Mouse (Mus musculus): ENCODE measurements around the gene Htr5a. TPM values are rescaled to one million over a fixed set of nuclear protein-coding genes. Genes with fewer than 3 reads are reported as not detected.

Htr5a gene
- polyA plus RNA-seq, 1 experiment from 2014 or later: not detected

DNA sequence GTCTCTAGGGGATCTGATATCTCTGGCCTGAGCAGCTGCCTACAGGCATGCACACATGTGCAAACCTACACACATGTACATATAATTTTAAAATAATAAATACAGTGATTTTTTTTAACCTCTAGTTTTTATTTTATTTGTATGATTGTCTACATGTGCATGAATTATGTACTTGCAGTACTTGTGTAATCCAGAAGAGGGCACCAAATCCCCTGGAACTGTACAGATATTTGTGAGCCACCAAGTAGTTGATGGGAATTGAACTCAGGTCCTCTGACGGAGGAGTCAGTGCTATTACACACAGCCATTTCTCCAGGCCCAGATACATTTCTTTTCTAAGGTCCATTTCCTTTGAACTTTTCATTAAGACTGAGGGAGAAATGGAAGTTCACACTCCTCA, 12.3 kb downstream of the Htr5a start:
- 60% methylated on average over 1 of the region's 1 CpGs for WGBS

DNA sequence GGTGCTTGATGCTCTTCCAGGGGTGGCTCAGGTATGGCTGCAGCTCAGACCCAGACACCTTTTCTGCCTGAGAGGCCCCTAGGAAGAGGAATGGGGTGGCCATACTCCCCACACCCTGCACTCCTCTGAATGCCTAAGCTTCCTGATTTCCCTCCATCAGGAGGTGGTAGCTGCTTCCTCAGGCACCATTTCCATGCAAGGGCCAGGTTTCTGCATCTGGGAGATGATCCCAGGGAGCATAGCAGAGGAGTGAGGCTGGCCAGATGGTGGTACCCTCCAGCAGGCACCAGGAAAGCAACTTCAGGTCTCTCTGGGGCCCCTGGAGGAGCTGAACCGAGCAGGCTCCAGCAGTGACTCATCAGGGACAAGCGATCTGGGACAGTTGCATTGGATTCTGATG, 13.8 kb downstream of the Htr5a start:
- DNase-seq (ENCODE audit: low spot score): no peak
- 90% methylated on average over 2 of the region's 2 CpGs for WGBS
- Histone ChIP-seq H3K27ac (replicated peaks) (no peak overlapping the region), H3K27me3 (replicated peaks; ENCODE audit: low read depth, poor library complexity, severe bottlenecking) (no peaks in the 10 kb centered on the region), H3K4me1 (no peaks in the 10 kb centered on the region), H3K4me3 (no peak overlapping the region), H3K9me3 (no peaks in the 10 kb centered on the region), H3K36me3 (replicated peaks) (no peaks in the 10 kb centered on the region)

More for the DNA sequence above, 12.3 kb downstream of the Htr5a start:
- no peak overlapping the region for H3K4me3 ChIP-seq
- H3K4me1 ChIP-seq: no peaks in the 10 kb centered on the region
- no peak for DNase-seq (ENCODE audit: low spot score)
- no peaks in the 10 kb centered on the region for H3K9me3 ChIP-seq
- H3K36me3 ChIP-seq (replicated peaks): no peaks in the 10 kb centered on the region
- no peaks in the 10 kb centered on the region for H3K27me3 ChIP-seq (replicated peaks; ENCODE audit: low read depth, poor library complexity, severe bottlenecking)
- H3K27ac ChIP-seq (replicated peaks): no peak overlapping the region

DNA sequence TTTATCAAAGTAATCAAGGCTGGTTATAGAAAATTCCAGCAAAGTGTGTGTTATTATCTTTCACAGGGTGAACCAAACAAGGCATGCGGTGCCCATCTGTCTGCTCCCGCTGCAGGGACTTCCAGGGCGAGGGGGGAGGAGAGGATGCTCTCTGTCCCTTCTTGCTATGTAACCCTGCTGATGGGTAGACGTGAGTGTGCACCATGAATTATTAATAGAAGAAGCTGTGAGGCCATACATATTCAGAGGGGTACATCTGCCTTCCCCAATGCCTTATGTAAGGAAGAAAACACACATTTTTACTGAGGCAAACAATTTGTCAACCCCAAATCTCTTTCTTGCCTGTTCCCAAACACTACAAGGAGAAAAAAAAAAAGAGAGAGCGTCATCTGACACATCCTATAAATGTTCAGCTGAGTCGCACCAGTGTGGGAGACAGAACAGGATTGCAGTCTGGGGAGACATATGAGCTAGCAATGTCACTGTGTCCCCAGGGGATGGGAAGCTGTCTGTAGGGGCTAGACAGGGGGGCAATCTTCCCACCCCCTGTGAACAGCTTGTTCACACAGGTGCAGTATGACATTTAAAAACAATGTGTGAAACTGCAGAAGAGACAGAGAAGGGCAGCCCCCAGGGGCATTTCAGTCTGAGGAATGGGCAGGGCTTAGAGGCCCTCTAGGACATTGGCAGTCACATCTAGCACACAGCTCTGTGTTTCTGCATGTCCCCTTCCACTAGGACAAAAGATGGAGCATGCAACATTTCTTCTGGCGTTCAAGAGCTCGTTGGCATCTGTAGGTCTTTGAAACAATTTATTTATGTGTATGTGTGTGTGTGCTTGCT, 31.5 kb downstream of the Htr5a start:
- Histone ChIP-seq H3K4me1 (peaks cover 9% of the 10 kb centered on the region), H3K4me3 (no peak overlapping the region), H3K27ac (replicated peaks) (no peak overlapping the region), H3K27me3 (replicated peaks; ENCODE audit: low read depth, poor library complexity, severe bottlenecking) (no peaks in the 10 kb centered on the region), H3K9me3 (no peaks in the 10 kb centered on the region), H3K36me3 (replicated peaks) (no peaks in the 10 kb centered on the region)
- 71% methylated on average over 8 of the region's 8 CpGs for WGBS
- no peak for DNase-seq (ENCODE audit: low spot score)

- Histone ChIP-seq H3K27me3 (replicated peaks; ENCODE audit: low read depth, poor library complexity, severe bottlenecking) (no peaks in the 10 kb centered on the region), H3K9me3 (no peaks in the 10 kb centered on the region), H3K4me3 (no peak overlapping the region), H3K27ac (replicated peaks) (no peak overlapping the region), H3K36me3 (replicated peaks) (no peaks in the 10 kb centered on the region), H3K4me1 (peaks cover 9% of the 10 kb centered on the region)
- WGBS: 83% methylated on average over 5 of the region's 5 CpGs
- DNase-seq (ENCODE audit: low spot score): no peak
Observed at GRCm38 (mm10) chr5:27874211-27874610, 32.3 kb downstream of the Htr5a start.

- Histone ChIP-seq H3K4me3 (no peak overlapping the region), H3K36me3 (replicated peaks) (no peaks in the 10 kb centered on the region), H3K9me3 (no peaks in the 10 kb centered on the region), H3K27ac (replicated peaks) (no peak overlapping the region), H3K27me3 (replicated peaks; ENCODE audit: low read depth, poor library complexity, severe bottlenecking) (no peaks in the 10 kb centered on the region), H3K4me1 (peaks cover 16% of the 10 kb centered on the region)
- WGBS: 66% methylated on average over 4 of the region's 4 CpGs
- no peak for DNase-seq (ENCODE audit: low spot score)
Observed at GRCm38 (mm10) chr5:27875341-27876105, 33.6 kb downstream of the Htr5a start.

- no peak for DNase-seq (ENCODE audit: low spot score)
- Histone ChIP-seq H3K9me3 (no peaks in the 10 kb centered on the region), H3K36me3 (replicated peaks) (no peaks in the 10 kb centered on the region), H3K27me3 (replicated peaks; ENCODE audit: low read depth, poor library complexity, severe bottlenecking) (no peaks in the 10 kb centered on the region), H3K4me3 (no peak overlapping the region), H3K4me1 (peaks cover 16% of the 10 kb centered on the region), H3K27ac (replicated peaks) (no peak overlapping the region)
- WGBS: 89% methylated on average over 5 of the region's 5 CpGs
Observed at GRCm38 (mm10) chr5:27878356-27878755, 36.4 kb downstream of the Htr5a start.

DNA sequence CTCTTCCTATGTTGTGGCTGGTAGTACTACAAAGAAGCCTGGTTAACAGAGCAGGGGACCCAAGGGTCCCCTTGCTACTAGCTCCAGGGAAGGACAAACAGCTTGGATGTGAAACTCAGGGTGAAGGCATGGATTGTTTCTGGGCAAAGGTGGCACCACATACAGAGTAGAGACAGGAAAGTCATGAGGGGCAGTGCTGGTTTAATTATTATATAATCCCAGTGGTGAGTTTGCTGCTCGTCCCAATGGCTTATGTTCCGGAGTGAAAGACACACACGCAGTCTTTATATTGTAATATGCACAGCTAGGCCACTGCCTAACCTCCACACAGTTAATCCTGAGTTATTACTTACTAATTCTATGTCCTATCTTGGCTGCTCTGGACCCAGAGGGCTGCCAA, 37.8 kb downstream of the Htr5a start:
- Histone ChIP-seq H3K27ac (replicated peaks) (no peak overlapping the region), H3K27me3 (replicated peaks; ENCODE audit: low read depth, poor library complexity, severe bottlenecking) (no peaks in the 10 kb centered on the region), H3K4me3 (no peak overlapping the region), H3K4me1 (peaks cover 10% of the 10 kb centered on the region), H3K36me3 (replicated peaks) (no peaks in the 10 kb centered on the region), H3K9me3 (no peaks in the 10 kb centered on the region)
- DNase-seq (ENCODE audit: low spot score): no peak
- 84% methylated on average over 3 of the region's 3 CpGs for WGBS

DNA sequence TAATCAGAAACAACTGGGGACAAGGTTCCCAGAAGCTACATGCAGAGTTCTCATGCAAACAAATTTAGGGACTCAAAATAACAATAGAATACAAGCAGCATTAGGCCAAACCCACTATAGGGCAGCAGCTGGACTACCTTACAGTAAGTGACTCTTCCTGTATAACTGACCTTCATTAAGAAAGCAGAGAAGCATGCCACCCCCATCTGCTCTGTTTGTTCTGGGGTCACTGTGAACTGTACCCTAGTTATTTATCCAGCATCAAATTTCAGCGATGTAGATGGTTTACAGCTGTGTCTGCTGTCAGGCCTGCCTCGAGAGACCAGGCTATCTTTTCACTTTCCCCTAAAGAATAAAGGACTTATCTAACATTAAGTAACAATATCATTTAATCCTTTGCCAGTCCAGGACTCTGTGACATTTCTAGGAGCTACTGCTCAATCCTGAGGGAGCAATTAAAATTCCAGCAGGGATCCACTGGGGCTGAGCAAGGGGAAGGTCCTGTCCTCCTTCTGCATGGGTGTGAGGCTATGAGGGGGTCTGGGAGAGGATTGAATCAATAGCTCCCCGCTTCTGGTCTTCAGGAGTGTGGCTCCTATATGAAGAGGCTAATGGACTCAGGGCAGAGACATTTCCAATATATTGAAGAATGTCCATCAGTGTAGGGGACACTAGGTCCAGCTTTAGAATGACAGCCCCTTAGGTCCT, 38.5 kb downstream of the Htr5a start:
- Histone ChIP-seq H3K27me3 (replicated peaks; ENCODE audit: low read depth, poor library complexity, severe bottlenecking) (no peaks in the 10 kb centered on the region), H3K36me3 (replicated peaks) (no peaks in the 10 kb centered on the region), H3K9me3 (no peaks in the 10 kb centered on the region), H3K27ac (replicated peaks) (no peak overlapping the region), H3K4me3 (no peak overlapping the region), H3K4me1 (peaks cover 10% of the 10 kb centered on the region)
- DNase-seq (ENCODE audit: low spot score): no peak
- 53% methylated on average over 3 of the region's 3 CpGs for WGBS

DNA sequence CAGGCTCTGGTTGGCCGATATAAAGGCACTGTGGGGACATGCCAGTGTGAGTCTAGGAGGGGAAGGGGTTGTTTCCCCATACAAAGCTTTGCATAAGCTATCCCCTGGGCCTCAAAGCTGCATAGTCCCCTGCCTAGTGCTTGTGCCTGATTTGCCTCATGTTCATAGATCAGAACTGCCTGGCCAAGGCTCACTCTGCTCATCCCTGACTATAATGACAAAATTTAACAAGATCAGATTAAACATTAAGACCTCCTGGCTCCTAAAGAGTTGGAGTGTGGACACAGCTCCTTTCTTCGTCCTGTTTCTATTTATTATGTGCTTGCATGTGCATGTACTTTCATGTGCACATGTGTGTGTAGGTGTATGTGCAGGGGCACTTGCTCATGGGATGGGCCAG, 39.3 kb downstream of the Htr5a start:
- Histone ChIP-seq H3K27ac (replicated peaks) (no peak overlapping the region), H3K4me3 (no peak overlapping the region), H3K27me3 (replicated peaks; ENCODE audit: low read depth, poor library complexity, severe bottlenecking) (no peaks in the 10 kb centered on the region), H3K9me3 (no peaks in the 10 kb centered on the region), H3K36me3 (replicated peaks) (no peaks in the 10 kb centered on the region), H3K4me1 (peaks cover 10% of the 10 kb centered on the region)
- 92% methylated on average over 2 of the region's 2 CpGs for WGBS
- no peak for DNase-seq (ENCODE audit: low spot score)

DNA sequence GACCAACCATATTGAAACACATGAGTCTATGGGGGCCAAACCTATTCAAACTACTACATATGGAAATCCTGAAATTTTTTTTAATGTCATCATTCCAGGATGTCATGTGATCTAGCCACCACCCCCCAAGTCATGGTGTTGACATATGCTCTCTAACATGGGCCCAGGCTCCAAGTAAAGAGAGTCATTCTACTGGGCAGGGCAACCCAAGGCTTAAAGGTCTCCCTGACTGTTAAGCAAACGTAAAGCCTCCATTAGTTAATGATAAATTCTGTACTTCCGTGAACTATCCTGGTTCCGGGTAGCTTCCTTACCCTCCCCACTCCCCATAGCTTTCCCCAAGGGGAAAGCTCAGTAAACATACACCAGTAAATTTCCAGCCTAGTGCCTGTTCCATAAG, 46.1 kb downstream of the Htr5a start:
- Histone ChIP-seq H3K4me3 (no peak overlapping the region), H3K27ac (replicated peaks) (no peak overlapping the region), H3K9me3 (peaks cover 9% of the 10 kb centered on the region; the same call in 1 of the 2 replicates), H3K4me1 (no peaks in the 10 kb centered on the region), H3K27me3 (replicated peaks; ENCODE audit: low read depth, poor library complexity, severe bottlenecking) (no peaks in the 10 kb centered on the region), H3K36me3 (replicated peaks) (no peaks in the 10 kb centered on the region)
- DNase-seq (ENCODE audit: low spot score): no peak
- WGBS: 93% methylated on average over 3 of the region's 3 CpGs

GRCm38 (mm10) chr5:27895961-27896360, 54.0 kb downstream of the Htr5a start:
- no peak for DNase-seq (ENCODE audit: low spot score)
- no peak overlapping the region for H3K27ac ChIP-seq (replicated peaks)
- 90% methylated on average over 3 of the region's 3 CpGs for WGBS

GRCm38 (mm10) chr5:27899756-27900155, 57.8 kb downstream of the Htr5a start:
- no peaks in the 10 kb centered on the region for H3K9me3 ChIP-seq
- no peaks in the 10 kb centered on the region for H3K36me3 ChIP-seq (replicated peaks)
- WGBS: 73% methylated on average over 2 of the region's 2 CpGs
- no peaks in the 10 kb centered on the region for H3K4me1 ChIP-seq
- no peak overlapping the region for H3K4me3 ChIP-seq
- H3K27ac ChIP-seq (replicated peaks): no peak overlapping the region
- no peak for DNase-seq (ENCODE audit: low spot score)
- no peaks in the 10 kb centered on the region for H3K27me3 ChIP-seq (replicated peaks; ENCODE audit: low read depth, poor library complexity, severe bottlenecking)

More at GRCm38 (mm10) chr5:27895961-27896360, 54.0 kb downstream of the Htr5a start:
- no peaks in the 10 kb centered on the region for H3K36me3 ChIP-seq (replicated peaks)
- H3K27me3 ChIP-seq (replicated peaks; ENCODE audit: low read depth, poor library complexity, severe bottlenecking): no peaks in the 10 kb centered on the region
- no peaks in the 10 kb centered on the region for H3K9me3 ChIP-seq
- H3K4me1 ChIP-seq: no peaks in the 10 kb centered on the region
- no peak overlapping the region for H3K4me3 ChIP-seq

All from embryonic facial prominence, embryonic 10.5 days (tissue).